Mouse (Mus musculus) midbrain, postnatal 0 days (tissue): Measurements from ENCODE around the gene Tgfb2. TPM values are rescaled to one million over a fixed set of nuclear protein-coding genes. Genes with fewer than 3 reads are reported as not detected.

Experiments
- ATAC-seq: fragments of 200-750 bp; cut with Nextera tagmentation; 2 replicates; pipeline ENCODE4 v1.8.0; 2017; ENCODE audit warnings: moderate number of reproducible peaks, mild to moderate bottlenecking, moderate TSS enrichment, moderate library complexity; ENCODE audit not compliant: low FRiP score
- DNase-seq: peaks from one replicate; pipeline ENCODE4 v3.0.0-alpha.2; 2015; ENCODE audit warnings: low spot score
- H3K27ac ChIP-seq: fragments of 300-500 bp; sonication (generic); 2 replicates; pipeline ENCODE4 v1.5.1; 2014; ENCODE audit warnings: low read depth, mild to moderate bottlenecking, low read length, mixed read lengths
- H3K27me3 ChIP-seq: fragments of 300-500 bp; sonication (generic); 2 replicates; pipeline ENCODE4 v1.6.1; 2014; ENCODE audit warnings: low read length, control low read depth, mixed read lengths; ENCODE audit not compliant: insufficient read depth
- H3K36me3 ChIP-seq: fragments of 300-500 bp; sonication (generic); 2 replicates; pipeline ENCODE4 v1.6.1; 2014; ENCODE audit warnings: low read length, control low read depth, mixed read lengths; ENCODE audit not compliant: insufficient read depth
- H3K4me1 ChIP-seq: fragments of 300-500 bp; sonication (generic); 2 replicates; pipeline ENCODE4 v1.6.1; 2014; ENCODE audit warnings: mild to moderate bottlenecking, control low read depth, antibody characterized with exemption, low read length, mixed read lengths; ENCODE audit not compliant: insufficient read depth
- H3K4me2 ChIP-seq: fragments of 300-500 bp; sonication (generic); 2 replicates; pipeline ENCODE4 v1.6.1; 2014; ENCODE audit warnings: low read depth, mild to moderate bottlenecking, low read length, mixed read lengths; ENCODE audit not compliant: poor library complexity, severe bottlenecking
- H3K4me3 ChIP-seq: fragments of 300-500 bp; sonication (generic); 2 replicates; pipeline ENCODE4 v1.5.1; 2014; ENCODE audit warnings: low read depth, mild to moderate bottlenecking, low read length, moderate library complexity
- H3K9ac ChIP-seq: fragments of 300-500 bp; sonication (generic); replicated peaks from 2 replicates; pipeline ENCODE4 v1.6.1; 2014; ENCODE audit warnings: mild to moderate bottlenecking, low read length, moderate library complexity, mixed read lengths; ENCODE audit not compliant: poor library complexity, severe bottlenecking
- H3K9me3 ChIP-seq: fragments of 300-500 bp; sonication (generic); 2 replicates; pipeline ENCODE4 v1.6.1; 2016; ENCODE audit warnings: low read length, control low read depth
- CTCF ChIP-seq: IDR thresholded peaks from 2 replicates; pipeline ENCODE4 v1.5.1; 2016; ENCODE audit warnings: antibody characterized with exemption, mild to moderate bottlenecking
- WGBS: fragments of 180-500 bp; shearing (Covaris S2); extraction: QIAGEN DNeasy Blood & Tissue Kit; methylation state at CpG from one replicate; pipeline ENCODE4 v1.1.7; 2014; 5-methylcytosine and 5-hydroxymethylcytosine counted together
- polyA plus RNA-seq: library from polyadenylated mRNA; unstranded; fragments of >200 nt; fragmentation: Nextera tagmentation; extraction: Ambion mirVana; gene quantifications from 2 replicates; pipeline ENCODE4 v1.2.1, GENCODE M21; 2015
- total RNA-seq: library from RNA; depleted of rRNA; stranded (reverse); fragments of >200 nt; gene quantifications from 2 replicates; pipeline ENCODE4 v1.2.3, GENCODE M21; 2014

Gene Tgfb2
- total and polyA plus RNA-seq, 2 experiments from 2014 or later: 19.8 to 22.9 TPM

- no peak overlapping the region for H3K27ac ChIP-seq
- DNase-seq (no peak), ATAC-seq (no peak)
- H3K9ac ChIP-seq: no peak overlapping the region
- no peaks in the 10 kb centered on the region for H3K4me1 ChIP-seq
- no peaks in the 10 kb centered on the region for H3K9me3 ChIP-seq
- no peaks in the 10 kb centered on the region for H3K27me3 ChIP-seq
- H3K4me2 ChIP-seq: no peak overlapping the region
- no peak overlapping the region for H3K4me3 ChIP-seq
- no peak for TF ChIP-seq CTCF
- peaks cover 27% of the 10 kb centered on the region for H3K36me3 ChIP-seq
- WGBS: 95% methylated on average over 8 of the region's 8 CpGs
Observed at GRCm38 (mm10) chr1:186733052-186733451, 27.3 kb upstream of the Tgfb2 start.

- Histone ChIP-seq H3K27me3 (no peaks in the 10 kb centered on the region), H3K4me3 (no peak overlapping the region), H3K9ac (no peak overlapping the region), H3K4me1 (no peaks in the 10 kb centered on the region), H3K36me3 (no peaks in the 10 kb centered on the region), H3K27ac (no peak overlapping the region), H3K4me2 (no peak overlapping the region), H3K9me3 (no peaks in the 10 kb centered on the region)
- 74% methylated on average over 4 of the region's 4 CpGs for WGBS
- DNase-seq (no peak), ATAC-seq (no peak)
- TF ChIP-seq CTCF: no peak
Observed at GRCm38 (mm10) chr1:186728778-186729177, 23.0 kb upstream of the Tgfb2 start.

GRCm38 (mm10) chr1:186726117-186726516 lies 20.3 kb upstream of the Tgfb2 start:
- 81% methylated on average over 7 of the region's 7 CpGs for WGBS
- Histone ChIP-seq H3K4me1 (no peaks in the 10 kb centered on the region), H3K4me2 (no peak overlapping the region), H3K27me3 (no peaks in the 10 kb centered on the region), H3K4me3 (no peak overlapping the region), H3K27ac (no peak overlapping the region), H3K36me3 (no peaks in the 10 kb centered on the region), H3K9ac (no peak overlapping the region), H3K9me3 (no peaks in the 10 kb centered on the region)
- TF ChIP-seq CTCF: no peak
- ATAC-seq (no peak), DNase-seq (no peak)

- Histone ChIP-seq H3K4me2 (no peak overlapping the region), H3K9ac (no peak overlapping the region), H3K4me3 (no peak overlapping the region), H3K4me1 (no peaks in the 10 kb centered on the region), H3K36me3 (peaks cover 11% of the 10 kb centered on the region), H3K27ac (no peak overlapping the region), H3K9me3 (no peaks in the 10 kb centered on the region), H3K27me3 (no peaks in the 10 kb centered on the region)
- ATAC-seq (no peak), DNase-seq (no peak)
- TF ChIP-seq CTCF: no peak
- 85% methylated on average over 9 of the region's 9 CpGs for WGBS
Observed at GRCm38 (mm10) chr1:186722299-186722698, 16.5 kb upstream of the Tgfb2 start.

GRCm38 (mm10) chr1:186721846-186722245 lies 16.1 kb upstream of the Tgfb2 start:
- 35% methylated on average over 12 of the region's 12 CpGs for WGBS
- peak; percentile 85 for DNase-seq
- Histone ChIP-seq H3K27ac (no peak overlapping the region), H3K9ac (no peak overlapping the region), H3K4me3 (no peak overlapping the region), H3K9me3 (no peaks in the 10 kb centered on the region), H3K36me3 (peaks cover 13% of the 10 kb centered on the region), H3K4me2 (no peak overlapping the region), H3K4me1 (no peaks in the 10 kb centered on the region), H3K27me3 (no peaks in the 10 kb centered on the region)
- TF ChIP-seq CTCF: peak; percentile 100
- peak; percentile 63 for ATAC-seq

GRCm38 (mm10) chr1:186721166-186721565 lies 15.4 kb upstream of the Tgfb2 start:
- H3K9ac ChIP-seq: no peak overlapping the region
- 93% methylated on average over 11 of the region's 11 CpGs for WGBS
- no peaks in the 10 kb centered on the region for H3K27me3 ChIP-seq
- no peak overlapping the region for H3K27ac ChIP-seq
- no peak for TF ChIP-seq CTCF
- H3K4me2 ChIP-seq: no peak overlapping the region
- H3K9me3 ChIP-seq: no peaks in the 10 kb centered on the region
- ATAC-seq (no peak), DNase-seq (no peak)
- peaks cover 13% of the 10 kb centered on the region for H3K36me3 ChIP-seq
- H3K4me3 ChIP-seq: no peak overlapping the region
- no peaks in the 10 kb centered on the region for H3K4me1 ChIP-seq
